Mouse (Mus musculus): Measurements from ENCODE around the gene Ppp1r15a.

DNA sequence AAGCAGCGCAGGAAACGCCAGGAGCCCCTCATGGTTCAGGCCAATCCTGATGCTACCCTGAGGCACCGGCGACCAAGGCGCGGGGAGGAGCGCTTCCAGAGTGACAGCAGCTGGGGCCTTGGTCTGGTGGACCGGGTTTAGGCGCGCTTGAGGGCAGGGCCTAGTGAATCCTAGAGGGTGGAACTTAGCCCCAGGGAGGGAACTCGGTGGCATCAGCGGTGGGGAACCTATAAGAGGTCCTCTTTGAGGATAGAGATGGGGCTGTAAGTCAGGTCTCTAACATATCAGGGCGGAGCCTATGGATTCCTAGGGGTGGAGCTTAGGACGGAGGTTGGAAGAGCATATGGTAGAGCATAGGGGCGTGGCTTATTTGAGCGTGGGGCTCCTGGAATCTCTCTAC is 10.6 kb downstream of the Ppp1r15a start:
- TF ChIP-seq EP300 (optimal IDR thresholded peaks at IDR 0.05): no peak
- TF ChIP-seq CTCF (IDR thresholded peaks at IDR 0.05; ENCODE audit: low read depth): no peak
